Mouse (Mus musculus) heart, adult 10 weeks (tissue): ENCODE measurements around the gene Rimklb. TPM values are rescaled to one million over a fixed set of nuclear protein-coding genes. Genes with fewer than 3 reads are reported as not detected.

Experiments used
- polyA plus RNA-seq: library from polyadenylated mRNA; stranded (reverse); fragments of 350-450 nt; fragmentation: Illumina TruSeq; extraction: RNeasy Lipid Tissue Mini Kit (QIAGEN cat#74804); gene quantifications from one replicate; pipeline ENCODE4 v1.2.3, GENCODE M21; 2014; ENCODE audit warnings: low read depth, low replicate concordance

Rimklb gene
- not detected for polyA plus RNA-seq

GRCm38 (mm10) chr6:122498661-122499060, at the start of gene Rimklb:
Rimklb (minus strand) TSS chr6:122498761.

GRCm38 (mm10) chr6:122505545-122505944, 7.0 kb upstream of the Rimklb start, which contains the start of gene Mfap5:
Mfap5 (plus strand) TSS chr6:122505845.

Other genes starting within 250 kb of the Rimklb start
- not detected for gene Klrg1, start 215.9 kb downstream of the Rimklb start, polyA plus RNA-seq
- gene M6pr, start 190.0 kb downstream of the Rimklb start, polyA plus RNA-seq, result 57.9 TPM
- 9.5 TPM for gene Phc1, start 158.2 kb downstream of the Rimklb start, polyA plus RNA-seq
- gene Mfap5, start 7.1 kb upstream of the Rimklb start, polyA plus RNA-seq, result 39.5 TPM
- not detected for gene Aicda, start 55.0 kb upstream of the Rimklb start, polyA plus RNA-seq
- gene Apobec1, start 103.7 kb upstream of the Rimklb start, polyA plus RNA-seq, result 6.9 TPM
- not detected for gene Gdf3, start 111.3 kb upstream of the Rimklb start, polyA plus RNA-seq
- not detected for gene Dppa3, start 127.6 kb upstream of the Rimklb start, polyA plus RNA-seq
- gene Nanog, start 208.7 kb upstream of the Rimklb start, polyA plus RNA-seq, result not detected